Mouse (Mus musculus): ENCODE data around the gene Ncf2.
"Not testable (repeated sequence)": the region's sequence is repeated elsewhere in the genome, so short reads cannot be mapped to it uniquely, and the experiment has no call there.

Gene Ncf2

DNA sequence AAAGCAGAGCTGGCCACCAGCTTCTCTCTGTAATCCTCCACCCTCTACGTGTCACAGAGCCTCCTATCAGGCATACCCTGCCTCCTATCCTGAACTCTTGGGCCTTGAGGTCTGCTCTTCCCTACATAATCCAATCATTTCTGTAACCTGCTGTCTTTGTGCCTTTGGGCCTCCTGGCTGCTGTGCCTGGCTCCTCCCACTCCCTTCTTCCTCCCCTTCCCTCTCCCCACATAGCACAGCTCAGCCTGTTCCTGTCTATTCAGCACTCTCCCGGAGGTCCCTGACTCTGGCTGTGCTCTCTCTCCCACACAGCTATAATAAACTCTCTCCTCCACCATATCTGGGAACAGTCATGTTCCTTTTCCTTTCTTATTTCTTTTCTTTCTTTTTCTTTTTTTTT lies at the start of gene Ncf2:
Gene Ncf2 (plus strand): TSS at position 298 of the 400 bp plus-strand sequence.
- no peak for DNase-seq (ENCODE audit: low spot score in 2 of 2)

GRCm38 (mm10) chr1:152750312-152750965 lies 49.6 kb upstream of the Ncf2 start, which contains the start of gene Apobec4:
TSS of gene Apobec4 (plus strand) at chr1:152750551.
- DNase-seq (ENCODE audit: low spot score in 2 of 2) = peak; percentile 64 to 80

DNA sequence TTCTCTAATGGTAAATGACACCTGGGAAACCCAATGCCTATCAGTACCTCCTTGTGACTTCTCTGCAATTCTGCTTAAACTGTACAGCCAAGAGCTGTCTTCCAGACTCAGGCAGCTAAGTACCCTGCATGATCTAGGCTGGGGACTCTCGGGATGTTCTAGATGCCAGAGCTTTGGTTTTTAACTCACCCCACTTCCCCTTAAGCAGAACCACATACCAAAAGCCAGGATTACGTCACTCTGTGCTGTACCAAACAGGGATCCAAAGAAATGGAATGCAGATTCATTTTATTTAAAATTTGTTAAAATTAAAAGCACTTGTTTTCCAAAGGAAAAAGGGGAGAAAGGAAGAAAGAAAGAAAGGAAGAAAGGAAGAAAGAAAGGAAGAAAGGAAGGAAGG lies 38.2 kb upstream of the Ncf2 start:
- DNase-seq (ENCODE audit: low spot score in 2 of 2) = no peak

- DNase-seq (ENCODE audit: low spot score in 2 of 2) = peak; percentile 98
Observed at GRCm38 (mm10) chr1:152766032-152766772, 33.8 kb upstream of the Ncf2 start, which contains the start of the genes Rgl1 and Arpc5. TSS of gene Rgl1 (minus strand) at chr1:152766351. TSS of gene Arpc5 (plus strand) at chr1:152766542.

- peak; percentile 51 to 55 for DNase-seq (ENCODE audit: low spot score in 2 of 2)
Observed at GRCm38 (mm10) chr1:152766804-152767748, 32.9 kb upstream of the Ncf2 start.

DNA sequence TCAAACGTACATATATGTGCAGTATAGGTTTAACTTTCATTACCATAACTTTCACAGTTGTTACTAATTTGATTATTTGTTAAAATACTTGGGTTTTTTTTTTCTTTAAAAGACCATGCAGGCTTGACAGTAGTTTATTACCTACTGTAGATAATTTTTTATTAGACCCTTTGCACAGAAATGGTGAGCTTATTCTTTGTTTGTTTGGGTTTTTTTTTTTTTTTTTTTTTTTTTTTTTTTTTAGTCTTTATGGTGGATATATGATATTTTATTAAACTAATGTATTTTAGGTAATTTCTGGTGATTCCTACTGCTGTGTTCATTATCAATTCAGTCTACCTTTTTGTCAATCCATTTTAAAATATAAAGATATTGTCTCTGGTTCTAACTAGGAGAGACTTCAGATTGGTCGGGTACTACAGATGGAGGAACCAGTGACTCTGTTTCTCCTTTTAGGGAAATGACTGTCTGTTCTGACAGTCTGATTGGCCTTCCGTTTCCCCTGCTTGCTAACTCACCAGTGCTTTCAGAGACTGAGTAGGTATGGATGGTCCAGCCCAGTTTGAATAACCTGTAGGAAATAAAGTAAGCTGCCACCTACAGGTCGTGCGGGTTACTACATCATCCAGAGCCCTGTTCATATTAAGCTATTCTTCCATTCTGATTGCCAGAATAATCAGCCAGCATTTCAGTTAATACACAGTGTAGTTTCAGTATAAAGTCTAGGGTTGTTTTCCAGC lies 32.1 kb upstream of the Ncf2 start:
- peak; percentile 90 to 91 for DNase-seq (ENCODE audit: low spot score in 2 of 2)

DNA sequence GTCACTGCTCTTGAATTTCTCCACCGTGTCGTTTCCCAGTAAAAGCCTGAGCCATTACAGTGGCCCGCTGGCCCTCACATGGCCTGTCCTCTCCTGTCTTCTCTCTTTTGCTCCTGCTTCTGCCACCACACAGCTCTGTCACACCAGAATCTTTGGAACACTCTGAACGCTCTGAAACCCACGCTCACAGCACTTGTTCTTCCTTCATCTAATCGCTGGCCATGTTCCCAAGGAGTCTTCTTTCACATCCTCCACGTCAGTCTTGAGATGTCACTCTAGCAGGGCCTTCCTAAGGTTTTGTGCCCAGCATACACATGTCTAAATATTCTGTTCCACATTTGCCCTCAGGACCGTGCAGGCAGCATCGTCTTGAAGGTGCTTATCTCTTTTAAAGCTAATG lies 29.0 kb upstream of the Ncf2 start:
- no peak for DNase-seq (ENCODE audit: low spot score in 2 of 2)

GRCm38 (mm10) chr1:152774601-152775000 lies 25.4 kb upstream of the Ncf2 start:
- DNase-seq (ENCODE audit: low spot score in 2 of 2) = not testable (repeated sequence)

- DNase-seq (ENCODE audit: low spot score in 2 of 2) = peak; percentile 56 to 72
Observed at GRCm38 (mm10) chr1:152779071-152779737, 20.8 kb upstream of the Ncf2 start.

GRCm38 (mm10) chr1:152784620-152785019 lies 15.4 kb upstream of the Ncf2 start:
- DNase-seq (ENCODE audit: low spot score in 2 of 2) = no peak

DNA sequence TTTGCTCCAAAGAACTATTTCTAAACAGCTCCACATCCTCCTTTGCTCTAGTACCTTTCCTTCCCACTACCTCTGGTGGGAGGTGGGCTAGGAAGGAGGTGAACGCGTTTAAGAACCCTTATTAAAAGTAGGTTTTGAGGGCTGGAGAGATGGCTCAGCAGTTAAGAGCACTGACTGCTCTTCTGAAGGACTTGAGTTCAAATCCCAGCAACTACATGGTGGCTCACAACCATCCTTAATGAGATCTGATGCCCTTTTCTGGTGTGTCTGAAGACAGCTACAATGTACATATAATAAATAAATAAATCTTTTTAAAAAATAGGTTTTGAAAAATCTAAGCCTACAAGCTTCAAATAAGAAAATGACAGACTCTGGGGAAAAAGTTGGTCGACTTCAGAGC lies 14.5 kb upstream of the Ncf2 start:
- DNase-seq (ENCODE audit: low spot score in 2 of 2) = not testable (repeated sequence)

GRCm38 (mm10) chr1:152786953-152787352 lies 13.0 kb upstream of the Ncf2 start:
- DNase-seq (ENCODE audit: low spot score in 2 of 2) = no peak

DNA sequence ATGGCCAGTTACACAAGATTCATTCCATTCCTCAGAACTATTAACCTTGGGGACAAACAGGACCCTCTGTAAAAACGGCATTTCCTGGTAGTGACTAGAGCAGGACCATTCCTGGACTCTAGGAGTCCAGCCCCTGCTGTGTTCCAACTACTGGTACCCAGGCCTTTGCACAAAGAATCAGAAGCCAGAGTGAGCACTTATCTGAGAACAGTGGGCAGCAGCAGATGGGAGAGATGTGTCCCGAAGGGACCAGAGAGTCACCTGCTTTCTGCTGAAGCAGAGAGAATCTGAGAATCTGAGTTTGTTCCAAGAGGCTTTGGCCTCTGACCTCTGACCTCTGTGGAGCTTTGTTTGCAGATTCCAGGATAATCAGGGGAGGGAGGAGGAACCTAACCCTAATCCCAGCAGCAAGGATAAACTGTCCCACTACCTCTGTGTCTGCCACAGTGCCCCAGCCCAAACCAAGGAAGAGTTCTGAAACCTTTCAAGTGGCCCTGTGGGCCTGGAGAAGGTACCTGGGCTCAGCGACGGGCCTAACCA lies 11.8 kb upstream of the Ncf2 start:
- no peak for DNase-seq (ENCODE audit: low spot score in 2 of 2)

DNA sequence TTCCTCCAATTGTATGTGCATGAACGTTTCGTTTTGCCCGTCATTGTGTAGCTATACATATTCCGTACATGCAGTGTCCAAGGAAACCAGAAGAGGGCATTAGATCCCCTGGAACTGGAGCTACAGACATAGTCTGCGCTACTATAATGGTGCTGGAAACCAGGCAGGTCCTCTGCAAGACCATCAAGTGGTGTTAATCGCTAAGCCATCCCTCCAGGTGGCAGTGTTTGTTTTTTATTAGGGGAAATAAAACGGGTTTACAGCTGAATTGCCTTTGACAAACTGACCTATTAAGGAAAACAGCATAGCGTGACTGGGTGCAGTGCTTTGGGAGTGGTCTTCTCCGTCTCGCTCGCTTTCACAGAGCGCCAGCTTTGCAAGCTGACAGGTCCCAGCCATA lies 9.7 kb upstream of the Ncf2 start:
- no peak for DNase-seq (ENCODE audit: low spot score in 2 of 2)

DNA sequence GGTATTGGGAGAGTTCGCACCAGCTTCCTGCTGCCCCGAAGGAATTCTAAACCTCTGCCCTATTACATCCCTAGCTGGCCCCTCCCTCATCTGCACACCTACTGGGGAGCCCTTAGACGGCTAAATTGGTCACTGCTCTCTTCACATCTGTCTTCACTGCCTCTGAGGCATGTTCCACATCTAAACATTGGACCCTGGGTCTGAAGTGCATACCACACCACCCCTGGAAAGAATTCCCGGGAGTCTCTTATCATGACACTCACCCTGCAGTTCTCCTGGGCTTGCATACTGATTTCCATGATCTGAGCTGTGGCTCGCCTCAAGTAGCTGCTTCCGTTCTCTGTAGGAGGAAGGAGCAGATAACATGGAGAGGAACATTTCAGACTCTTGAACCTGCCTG lies 9.2 kb upstream of the Ncf2 start:
- DNase-seq (ENCODE audit: low spot score in 2 of 2) = no peak

GRCm38 (mm10) chr1:152791269-152791668 lies 8.7 kb upstream of the Ncf2 start:
- no peak for DNase-seq (ENCODE audit: low spot score in 2 of 2)

DNA sequence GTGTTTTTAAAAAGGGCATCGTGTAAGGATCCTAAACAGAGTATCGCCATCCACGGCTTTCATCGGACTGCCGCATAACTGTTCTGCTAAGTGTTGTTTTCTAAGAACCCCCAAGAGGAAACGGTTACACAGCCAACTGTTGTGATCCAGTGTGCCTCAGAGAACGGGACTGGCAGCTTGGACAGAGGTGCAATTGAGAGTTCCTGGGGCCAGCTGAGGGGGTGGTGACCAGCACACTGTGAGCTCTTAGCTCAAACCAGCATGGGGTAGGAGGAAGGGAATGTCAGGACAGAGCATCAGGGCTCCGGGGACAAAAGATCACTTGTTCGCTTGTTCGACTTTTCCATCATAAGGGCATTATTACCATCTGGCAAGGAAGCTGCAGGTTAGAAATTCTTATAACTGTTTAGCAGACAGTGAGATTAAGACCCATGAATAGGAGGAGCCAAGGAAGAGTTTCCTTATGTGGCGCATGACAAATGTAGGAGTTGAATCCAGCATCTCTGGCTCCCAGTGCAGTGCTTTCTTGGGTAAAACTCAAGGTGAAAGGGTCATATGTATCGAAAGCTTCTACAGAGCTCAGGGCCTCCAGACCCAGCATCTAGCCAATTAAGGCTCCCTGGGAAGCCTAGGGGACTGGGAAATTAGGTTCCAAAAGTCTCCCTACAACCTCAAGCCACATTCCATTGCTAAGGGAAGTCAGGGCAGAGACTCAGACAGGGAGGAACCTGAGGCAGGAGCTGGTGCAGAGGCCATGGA lies 7.1 kb upstream of the Ncf2 start:
- DNase-seq (ENCODE audit: low spot score in 2 of 2) = peak; percentile 63 to 76

DNA sequence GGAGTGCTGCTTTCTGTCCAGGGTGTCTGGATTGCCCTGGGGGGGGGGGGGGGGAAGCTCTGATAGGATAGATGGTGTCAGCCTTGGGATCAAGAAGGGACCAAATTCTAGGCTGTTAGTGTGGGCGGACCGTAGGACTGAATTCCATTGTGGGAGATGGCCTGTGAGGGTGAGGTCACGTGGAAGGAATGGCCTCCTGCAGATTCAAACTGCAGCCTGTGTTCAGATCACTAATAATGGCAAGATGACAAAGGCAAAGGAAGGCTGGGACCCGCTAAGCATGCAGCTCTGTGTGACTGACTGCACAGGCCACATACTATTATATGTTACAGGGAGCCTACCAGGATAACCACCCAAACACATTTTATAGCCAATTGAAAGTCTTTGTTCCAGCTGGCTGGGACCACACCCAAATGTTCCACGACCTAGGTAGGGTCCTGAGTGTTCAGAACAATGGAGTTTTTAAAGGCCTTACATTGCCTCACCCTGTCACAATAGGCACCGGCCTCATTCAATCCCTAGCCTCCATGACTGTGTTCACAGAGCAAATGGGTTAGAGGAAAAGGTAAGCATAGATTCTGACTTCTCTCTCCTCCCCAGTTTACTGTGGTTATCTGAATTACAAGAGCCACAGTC lies 6.4 kb upstream of the Ncf2 start:
- DNase-seq (ENCODE audit: low spot score in 2 of 2) = no peak

DNA sequence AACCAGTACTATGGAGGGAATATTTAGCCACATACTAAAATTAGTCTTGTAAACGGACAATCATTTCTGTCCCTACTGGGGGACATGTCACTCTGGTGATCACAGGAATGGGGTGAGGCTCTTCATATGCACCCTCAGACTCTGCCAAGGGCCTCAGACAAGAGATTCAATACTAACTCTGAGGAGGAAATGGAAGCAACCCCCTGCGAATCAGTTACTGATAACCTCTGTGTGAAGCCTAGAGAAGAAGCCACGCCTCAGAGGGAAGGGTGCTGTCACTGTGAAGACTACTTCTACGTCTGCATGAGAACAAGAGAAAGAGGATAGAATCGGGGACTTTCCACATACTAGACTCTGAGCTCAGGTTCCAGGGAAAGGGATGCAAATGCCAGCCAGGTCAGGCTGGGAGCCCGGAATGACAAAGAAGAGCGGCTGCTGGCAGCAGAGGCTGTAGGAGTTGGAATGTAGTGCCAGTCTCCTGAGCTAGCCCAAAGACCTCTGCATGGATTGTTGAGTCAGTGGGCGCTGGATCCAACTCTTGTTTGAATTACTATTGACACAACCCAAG lies 4.2 kb upstream of the Ncf2 start:
- no peak for DNase-seq (ENCODE audit: low spot score in 2 of 2)

All from right cerebral cortex, postnatal 10 days (tissue).